Mouse (Mus musculus) limb, embryonic 14.5 days (tissue): ENCODE results near the gene Trmt1l. TPM values are rescaled to one million over a fixed set of nuclear protein-coding genes. Genes with fewer than 3 reads are reported as not detected.

ENCODE experiments used
- ATAC-seq: fragments of 200-750 bp; cut with Nextera tagmentation; 2 replicates; pipeline ENCODE4 v1.8.0; 2017; ENCODE audit warnings: low read depth, moderate number of reproducible peaks, moderate TSS enrichment; ENCODE audit not compliant: low FRiP score
- DNase-seq: peaks from one replicate; pipeline ENCODE4 v3.0.0-alpha.2; 2015; ENCODE audit warnings: low spot score
- H3K27ac ChIP-seq: fragments of 300-500 bp; sonication (generic); replicated peaks from 2 replicates; pipeline ENCODE4 v1.5.1; 2014; ENCODE audit warnings: low read depth, mild to moderate bottlenecking, low read length, moderate library complexity, mixed read lengths
- H3K27me3 ChIP-seq: fragments of 300-500 bp; sonication (generic); 2 replicates; pipeline ENCODE4 v1.6.1; 2014; ENCODE audit warnings: low read length, mixed read lengths; ENCODE audit not compliant: control insufficient read depth, insufficient read depth
- H3K36me3 ChIP-seq: fragments of 300-500 bp; sonication (generic); 2 replicates; pipeline ENCODE4 v1.6.1; 2014; ENCODE audit warnings: mild to moderate bottlenecking, low read length, moderate library complexity, mixed read lengths; ENCODE audit not compliant: control insufficient read depth, insufficient read depth
- H3K4me1 ChIP-seq: fragments of 300-500 bp; sonication (generic); 2 replicates; pipeline ENCODE4 v1.6.1; 2014; ENCODE audit warnings: antibody characterized with exemption, low read length, mixed read lengths; ENCODE audit not compliant: control insufficient read depth, insufficient read depth
- H3K4me2 ChIP-seq: fragments of 300-500 bp; sonication (generic); replicated peaks from 2 replicates; pipeline ENCODE4 v1.6.1; 2014; ENCODE audit warnings: low read depth, mild to moderate bottlenecking, low read length, moderate library complexity; ENCODE audit not compliant: severe bottlenecking
- H3K4me3 ChIP-seq: fragments of 300-500 bp; sonication (generic); replicated peaks from 2 replicates; pipeline ENCODE4 v1.5.1; 2014; ENCODE audit warnings: low read length
- H3K9ac ChIP-seq: fragments of 300-500 bp; sonication (generic); 2 replicates; pipeline ENCODE4 v1.6.1; 2014; ENCODE audit warnings: mild to moderate bottlenecking, low read depth, low read length, moderate library complexity; ENCODE audit not compliant: severe bottlenecking
- H3K9me3 ChIP-seq: fragments of 300-500 bp; sonication (generic); 2 replicates; pipeline ENCODE4 v1.6.1; 2016; ENCODE audit warnings: low read length; ENCODE audit not compliant: control insufficient read depth
- POLR2A ChIP-seq: fragments of 200-500 bp; IDR thresholded peaks from 2 replicates; pipeline ENCODE4 v1.8.0; 2012; ENCODE audit warnings: inconsistent platforms, mild to moderate bottlenecking, moderate library complexity, borderline replicate concordance; ENCODE audit not compliant: insufficient read depth, insufficient read length; ENCODE audit errors: extremely low read depth
- WGBS: fragments of 180-500 bp; shearing (Covaris S2); extraction: QIAGEN DNeasy Blood & Tissue Kit; methylation state at CpG from one replicate; pipeline ENCODE4 v1.1.7; 2014; 5-methylcytosine and 5-hydroxymethylcytosine counted together
- polyA plus RNA-seq, 2 experiments: library from polyadenylated mRNA; depleted of rRNA in 1 of 2; stranded (reverse) in 1 of 2; unstranded in 1 of 2; fragments of >200 nt; fragmentation: Nextera tagmentation in 1 of 2; extraction: Ambion mirVana in 1 of 2; gene quantifications; 2 replicates each; pipeline versions ENCODE4 v1.2.1 to v1.2.3; 2012 to 2014

Trmt1l gene
- polyA plus RNA-seq, 2 experiments: 33.8 to 34.2 TPM

DNA sequence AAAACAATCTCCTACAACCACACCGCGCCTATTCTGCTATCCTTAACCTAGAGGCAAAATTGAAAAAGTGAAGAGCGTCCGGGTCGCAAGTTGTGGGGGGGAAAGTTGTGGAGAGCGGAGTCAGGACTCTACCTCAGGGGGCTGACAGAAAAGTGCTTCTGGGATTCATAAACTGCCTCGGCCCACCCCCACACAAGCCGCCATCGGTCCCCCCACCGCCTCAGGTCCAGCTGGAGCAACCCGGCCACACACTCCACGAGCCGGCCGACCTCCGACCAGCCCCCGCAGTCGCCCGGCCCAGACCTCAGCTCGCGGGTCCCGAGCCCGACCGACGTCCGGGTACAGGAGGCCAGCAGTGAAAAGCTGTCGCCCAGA, 467 bp upstream of the Trmt1l start:
- under 1% methylated on average over 25 of the region's 26 CpGs for WGBS

DNA sequence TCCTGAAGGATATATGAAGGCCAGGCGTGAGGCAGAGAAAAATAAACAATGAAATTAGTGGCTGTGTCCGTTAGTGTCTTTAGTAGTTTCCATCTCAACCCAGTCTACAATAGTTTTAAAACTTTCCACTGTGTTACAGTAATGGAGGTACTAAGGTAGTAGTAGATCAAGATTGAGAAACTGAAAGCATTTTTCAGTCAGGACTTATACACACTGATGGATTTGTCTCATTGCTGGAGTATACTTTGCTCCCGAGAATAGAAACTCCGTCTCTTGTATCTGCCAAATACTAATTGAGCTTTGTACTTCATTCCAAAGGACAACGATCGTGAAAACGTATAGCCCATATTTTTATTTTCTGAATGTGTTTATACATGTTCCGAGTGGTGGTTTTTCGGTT, 974 bp downstream of the Trmt1l start:
- no peaks in the 10 kb centered on the region for H3K9me3 ChIP-seq
- DNase-seq (peak; percentile 12), ATAC-seq (no peak)
- H3K27me3 ChIP-seq: no peaks in the 10 kb centered on the region
- peaks cover 6% of the 10 kb centered on the region for H3K36me3 ChIP-seq
- peak overlapping the region; percentile 97 for H3K4me3 ChIP-seq
- TF ChIP-seq POLR2A: no peak
- 38% methylated on average over 9 of the region's 9 CpGs for WGBS
- H3K27ac ChIP-seq: peak overlapping the region; percentile 95
- H3K4me1 ChIP-seq: peaks cover 12% of the 10 kb centered on the region
- H3K4me2 ChIP-seq: peak overlapping the region; percentile 54
- peak overlapping the region; percentile 93 for H3K9ac ChIP-seq

More for the DNA sequence above, 467 bp upstream of the Trmt1l start:
- Histone ChIP-seq H3K4me2 (peak overlapping the region; percentile 64), H3K27me3 (no peaks in the 10 kb centered on the region), H3K9ac (peak overlapping the region; percentile 84), H3K4me3 (peak overlapping the region; percentile 97), H3K9me3 (no peaks in the 10 kb centered on the region), H3K36me3 (no peaks in the 10 kb centered on the region), H3K4me1 (peaks cover 12% of the 10 kb centered on the region), H3K27ac (peak overlapping the region; percentile 72)
- no peak for TF ChIP-seq POLR2A
- ATAC-seq (peak; percentile 46), DNase-seq (no peak)

DNA sequence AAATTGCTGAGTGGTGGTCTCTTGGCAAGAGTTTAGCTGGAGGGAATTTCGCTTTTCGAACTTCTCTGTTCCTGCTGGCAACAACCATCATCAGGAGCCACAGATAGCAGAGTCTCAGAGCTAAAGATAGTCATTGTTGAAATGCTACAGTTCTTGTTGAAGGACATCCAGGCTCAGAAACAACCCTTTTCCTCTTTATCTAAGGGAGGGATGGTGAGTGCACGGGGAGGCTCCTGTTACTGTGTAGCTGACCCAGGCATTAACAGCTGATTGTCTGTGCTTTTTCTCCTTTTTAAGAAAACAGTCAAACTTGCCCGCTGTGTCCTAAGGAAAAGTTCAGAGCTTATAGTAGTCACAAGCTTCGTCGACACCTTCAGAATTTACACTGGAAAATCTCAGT, 7.1 kb downstream of the Trmt1l start:
- no peak overlapping the region for H3K27ac ChIP-seq
- no peaks in the 10 kb centered on the region for H3K4me1 ChIP-seq
- no peak overlapping the region for H3K9ac ChIP-seq
- TF ChIP-seq POLR2A: no peak
- 91% methylated on average over 6 of the region's 6 CpGs for WGBS
- H3K9me3 ChIP-seq: no peaks in the 10 kb centered on the region
- no peak for DNase-seq
- H3K27me3 ChIP-seq: no peaks in the 10 kb centered on the region
- no peak for ATAC-seq
- peaks cover 55% of the 10 kb centered on the region for H3K36me3 ChIP-seq
- no peak overlapping the region for H3K4me2 ChIP-seq
- no peak overlapping the region for H3K4me3 ChIP-seq

DNA sequence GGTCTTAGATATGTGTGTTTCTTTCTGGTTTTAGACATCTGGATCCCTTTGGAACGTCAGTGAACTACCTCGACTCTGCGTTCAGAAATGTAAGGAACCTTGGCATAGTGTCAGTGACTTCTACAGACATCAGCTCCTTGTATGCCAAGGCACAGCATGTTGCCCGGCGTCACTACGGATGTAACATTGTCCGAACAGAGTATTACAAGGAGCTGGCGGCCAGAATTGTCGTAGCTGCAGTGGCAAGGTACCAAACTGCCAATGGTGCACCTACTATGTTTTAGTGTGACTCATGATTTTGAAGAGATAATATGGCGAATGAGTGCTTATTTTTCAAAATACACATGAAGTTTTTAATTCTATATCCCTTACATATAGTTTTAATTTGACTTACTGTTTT, 21.5 kb downstream of the Trmt1l start:
- H3K27me3 ChIP-seq: no peaks in the 10 kb centered on the region
- no peaks in the 10 kb centered on the region for H3K9me3 ChIP-seq
- H3K36me3 ChIP-seq: peaks cover 82% of the 10 kb centered on the region
- no peaks in the 10 kb centered on the region for H3K4me1 ChIP-seq
- no peak for DNase-seq
- H3K4me2 ChIP-seq: no peak overlapping the region
- no peak for ATAC-seq
- WGBS: 93% methylated on average over 10 of the region's 10 CpGs
- TF ChIP-seq POLR2A: no peak
- H3K4me3 ChIP-seq: no peak overlapping the region
- no peak overlapping the region for H3K27ac ChIP-seq
- H3K9ac ChIP-seq: no peak overlapping the region

DNA sequence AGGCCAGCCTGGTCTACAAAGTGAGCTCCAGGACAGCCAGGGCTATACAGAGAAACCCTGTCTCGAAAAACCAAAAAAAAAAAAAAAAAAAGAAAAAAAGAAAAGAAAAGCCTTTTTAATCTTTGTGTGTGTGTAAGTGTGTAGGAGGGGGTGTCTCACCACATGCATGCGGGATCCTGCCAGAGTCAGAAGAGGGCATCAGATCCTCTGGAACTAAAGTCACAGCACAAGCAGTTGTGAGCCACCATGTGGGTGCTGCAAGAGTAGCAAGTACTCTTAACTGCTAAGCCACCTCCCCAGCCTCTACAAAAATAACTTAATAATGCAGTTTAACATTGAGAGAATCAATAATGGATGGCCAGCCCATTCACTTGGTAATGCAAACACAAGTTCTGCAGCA, 22.5 kb downstream of the Trmt1l start:
- Histone ChIP-seq H3K4me1 (no peaks in the 10 kb centered on the region), H3K4me3 (no peak overlapping the region), H3K27me3 (no peaks in the 10 kb centered on the region), H3K36me3 (peaks cover 73% of the 10 kb centered on the region), H3K9me3 (no peaks in the 10 kb centered on the region), H3K27ac (no peak overlapping the region), H3K9ac (no peak overlapping the region), H3K4me2 (no peak overlapping the region)
- 100% methylated on average over 1 of the region's 2 CpGs for WGBS
- no peak for DNase-seq
- TF ChIP-seq POLR2A: no peak
- no peak for ATAC-seq

DNA sequence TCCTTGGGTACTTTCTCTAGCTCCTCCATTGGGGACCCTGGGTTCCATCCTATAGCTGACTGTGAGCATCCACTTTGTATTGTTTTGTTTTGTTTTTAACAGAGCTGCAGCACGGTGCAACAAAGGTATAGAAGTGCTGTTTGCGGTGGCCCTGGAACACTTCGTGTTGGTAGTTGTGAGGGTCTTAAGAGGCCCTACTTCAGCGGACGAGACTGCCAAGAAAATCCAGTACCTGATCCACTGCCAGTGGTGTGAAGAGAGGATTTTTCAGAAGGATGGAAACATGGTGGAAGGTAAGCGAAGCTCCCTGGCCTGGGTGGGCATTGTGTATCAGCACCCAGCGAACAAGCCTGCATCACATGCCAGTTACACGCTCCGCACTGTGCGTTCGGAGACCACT, 23.6 kb downstream of the Trmt1l start:
- Histone ChIP-seq H3K9ac (no peak overlapping the region), H3K27me3 (no peaks in the 10 kb centered on the region), H3K4me2 (no peak overlapping the region), H3K27ac (no peak overlapping the region), H3K9me3 (no peaks in the 10 kb centered on the region), H3K4me3 (no peak overlapping the region), H3K4me1 (no peaks in the 10 kb centered on the region), H3K36me3 (peaks cover 68% of the 10 kb centered on the region)
- ATAC-seq (no peak), DNase-seq (no peak)
- 97% methylated on average over 11 of the region's 11 CpGs for whole genome bisulfite sequencing
- no peak for TF ChIP-seq POLR2A
